Mouse (Mus musculus) liver, adult (tissue): ENCODE results near the gene Tet2.

ENCODE experiments used
- GATA4 ChIP-seq: IDR thresholded peaks from 2 replicates; pipeline ENCODE4 v1.6.1; 2014; ENCODE audit warnings: mild to moderate bottlenecking, low read length; ENCODE audit not compliant: insufficient replicate concordance

Tet2 gene

GRCm38 (mm10) chr3:133544551-133545303 is at the start of gene Tet2:
TSS of gene Tet2 (minus strand) at chr3:133545139.
- TF ChIP-seq GATA4: no peak

- no peak for TF ChIP-seq GATA4
Observed at GRCm38 (mm10) chr3:133590506-133591152, 45.7 kb upstream of the Tet2 start.

- no peak for TF ChIP-seq GATA4
Observed at GRCm38 (mm10) chr3:133585010-133585409, 40.1 kb upstream of the Tet2 start.

- TF ChIP-seq GATA4: no peak
Observed at GRCm38 (mm10) chr3:133583411-133584025, 38.6 kb upstream of the Tet2 start.

GRCm38 (mm10) chr3:133582969-133583368 is 38.0 kb upstream of the Tet2 start:
- TF ChIP-seq GATA4: no peak

GRCm38 (mm10) chr3:133582096-133582495 is 37.2 kb upstream of the Tet2 start:
- no peak for TF ChIP-seq GATA4

- no peak for TF ChIP-seq GATA4
Observed at GRCm38 (mm10) chr3:133581541-133581940, 36.6 kb upstream of the Tet2 start.

- TF ChIP-seq GATA4: no peak
Observed at GRCm38 (mm10) chr3:133579671-133580070, 34.7 kb upstream of the Tet2 start.

GRCm38 (mm10) chr3:133579140-133579539 is 34.2 kb upstream of the Tet2 start:
- no peak for TF ChIP-seq GATA4

GRCm38 (mm10) chr3:133574969-133575368 is 30.0 kb upstream of the Tet2 start:
- TF ChIP-seq GATA4: no peak

GRCm38 (mm10) chr3:133571961-133572360 is 27.0 kb upstream of the Tet2 start:
- no peak for TF ChIP-seq GATA4

GRCm38 (mm10) chr3:133563503-133564205 is 18.7 kb upstream of the Tet2 start:
- no peak for TF ChIP-seq GATA4

- no peak for TF ChIP-seq GATA4
Observed at GRCm38 (mm10) chr3:133559413-133560114, 14.6 kb upstream of the Tet2 start.

- no peak for TF ChIP-seq GATA4
Observed at GRCm38 (mm10) chr3:133557602-133558001, 12.7 kb upstream of the Tet2 start.

- no peak for TF ChIP-seq GATA4
Observed at GRCm38 (mm10) chr3:133557154-133557553, 12.2 kb upstream of the Tet2 start.
